Mouse (Mus musculus): ENCODE results near the gene Plppr2.

DNA sequence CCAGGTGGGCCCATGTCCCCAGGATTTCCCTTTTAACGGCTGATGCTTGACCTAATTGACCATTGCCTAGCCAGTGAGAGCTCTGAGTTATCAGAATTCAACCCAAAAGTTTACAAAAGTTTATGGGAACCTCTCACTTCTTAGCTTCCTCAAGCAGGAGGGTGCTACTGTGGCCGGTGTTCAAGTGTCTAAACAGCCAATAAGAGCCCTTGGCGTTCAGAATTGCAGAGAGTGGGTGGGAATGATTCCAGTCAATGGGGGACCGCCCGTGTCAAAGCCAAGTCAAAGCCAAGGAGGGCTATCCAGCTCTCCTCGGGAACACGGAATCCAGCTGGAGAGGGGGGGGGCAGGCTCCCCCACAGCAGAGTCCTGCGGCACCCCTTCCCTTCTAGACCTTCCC lies 11.3 kb downstream of the Plppr2 start:
- no peak for TF ChIP-seq ZNF384 (IDR thresholded peaks at IDR 0.05; ENCODE audit: low read depth, low read length)
- TF ChIP-seq CHD2 (IDR thresholded peaks at IDR 0.05; ENCODE audit: low read depth, low read length), result no peak
- TF ChIP-seq MAFK (IDR thresholded peaks at IDR 0.05; ENCODE audit: insufficient read depth, low read depth, low read length), result no peak
- no peak for TF ChIP-seq HCFC1 (IDR thresholded peaks at IDR 0.05; ENCODE audit: borderline replicate concordance, insufficient read depth, low read length)
- no peak for TF ChIP-seq ZC3H11A (IDR thresholded peaks at IDR 0.05; ENCODE audit: borderline replicate concordance, low read depth, low read length)

Measured in ES-E14 (cell line).